Mouse (Mus musculus) MEL (cell line): ENCODE data around the gene Apmap. TPM values are rescaled to one million over a fixed set of nuclear protein-coding genes. Genes with fewer than 3 reads are reported as not detected.

ENCODE experiments used
- DNase-seq: peaks from one replicate; pipeline ENCODE4 v3.0.0; 2011; ENCODE audit warnings: low read depth, low spot score
- H3K27ac ChIP-seq: 2 replicates; pipeline ENCODE4 v1.5.1; 2012; ENCODE audit warnings: low read depth, mild to moderate bottlenecking, control low read depth, low read length, moderate library complexity; ENCODE audit not compliant: control insufficient read depth
- H3K27me3 ChIP-seq, 2 experiments: fragments of 150-350 bp in 1 of 2; sonication (generic) in 1 of 2; 2 replicates each; pipeline ENCODE4 v1.6.1; 2012; ENCODE audit warnings: low read length in 2 of 2, mild to moderate bottlenecking in 2 of 2, improper control_type of control experiment in 1 of 2, moderate library complexity in 1 of 2; ENCODE audit not compliant: insufficient read depth in 2 of 2, control insufficient read depth in 1 of 2
- H3K36me3 ChIP-seq, 2 experiments: 2 replicates each; pipeline ENCODE4 v1.6.1; 2012 to 2014; ENCODE audit warnings: low read length in 2 of 2, improper control_type of control experiment in 1 of 2, inconsistent platforms in 1 of 2, mild to moderate bottlenecking in 1 of 2; ENCODE audit not compliant: insufficient read depth in 2 of 2, control insufficient read depth in 1 of 2
- H3K4me1 ChIP-seq, 2 experiments: fragments of 150-350 bp in 1 of 2; sonication (generic) in 1 of 2; 2 replicates each; pipeline ENCODE4 v1.6.1; 2012; ENCODE audit warnings: low read length in 2 of 2, improper control_type of control experiment in 1 of 2, mild to moderate bottlenecking in 1 of 2; ENCODE audit not compliant: insufficient read depth in 2 of 2, control insufficient read depth in 1 of 2
- H3K4me3 ChIP-seq, 2 experiments: fragments of 150-350 bp in 1 of 2; sonication (generic) in 1 of 2; 2 replicates each; pipeline ENCODE4 v1.5.1; 2012; ENCODE audit warnings: low read depth in 2 of 2, low read length in 2 of 2, mild to moderate bottlenecking in 2 of 2, moderate library complexity in 2 of 2, control low read depth in 1 of 2, improper control_type of control experiment in 1 of 2; ENCODE audit not compliant: control insufficient read depth in 1 of 2, insufficient read depth in 1 of 2
- H3K79me2 ChIP-seq: 2 replicates; pipeline ENCODE4 v1.6.1; 2012; ENCODE audit warnings: mild to moderate bottlenecking, low read length, moderate library complexity; ENCODE audit not compliant: control insufficient read depth, poor library complexity, insufficient read depth
- H3K9ac ChIP-seq: 2 replicates; pipeline ENCODE4 v1.6.1; 2012; ENCODE audit warnings: low read depth, mild to moderate bottlenecking, control low read depth, low read length, moderate library complexity; ENCODE audit not compliant: control insufficient read depth, poor library complexity, severe bottlenecking
- H3K9me3 ChIP-seq: fragments of 150-350 bp; sonication (generic); replicated peaks from 2 replicates; pipeline ENCODE4 v1.6.1; 2012; ENCODE audit warnings: mild to moderate bottlenecking, low read length, improper control_type of control experiment, moderate library complexity; ENCODE audit not compliant: insufficient read depth
- BHLHE40 ChIP-seq: IDR thresholded peaks from 2 replicates; pipeline ENCODE4 v1.6.1; 2012; ENCODE audit warnings: low read depth, mild to moderate bottlenecking, inconsistent platforms, low read length, improper control_type of control experiment, borderline replicate concordance
- ELF1 ChIP-seq: IDR thresholded peaks from 2 replicates; pipeline ENCODE4 v1.6.1; 2014; ENCODE audit warnings: low read depth, mild to moderate bottlenecking, inconsistent platforms, low read length, improper control_type of control experiment, moderate library complexity
- ETS1 ChIP-seq: IDR thresholded peaks from 2 replicates; pipeline ENCODE4 v1.6.1; 2012; ENCODE audit warnings: low read depth, mild to moderate bottlenecking, inconsistent platforms, low read length, improper control_type of control experiment, moderate library complexity
- GATA1 ChIP-seq: IDR thresholded peaks from 2 replicates; pipeline ENCODE4 v1.6.1; 2011; ENCODE audit warnings: low read depth, low read length, improper control_type of control experiment
- HCFC1 ChIP-seq: IDR thresholded peaks from 2 replicates; pipeline ENCODE4 v1.6.1; 2012; ENCODE audit warnings: low read depth, mild to moderate bottlenecking, inconsistent platforms, low read length, improper control_type of control experiment, moderate library complexity
- JUND ChIP-seq: IDR thresholded peaks from 2 replicates; pipeline ENCODE4 v1.6.1; 2011; ENCODE audit warnings: low read depth, mild to moderate bottlenecking, improper control_type of control experiment, low read length
- KAT2A ChIP-seq: conservative IDR thresholded peaks from 2 replicates; pipeline ENCODE4 v1.6.1; 2012; ENCODE audit warnings: low read depth, low read length, improper control_type of control experiment, inconsistent platforms
- MAFK ChIP-seq: IDR thresholded peaks from 2 replicates; pipeline ENCODE4 v1.6.1; 2011; ENCODE audit warnings: low read depth, mild to moderate bottlenecking, low read length, improper control_type of control experiment, borderline replicate concordance
- MAZ ChIP-seq: IDR thresholded peaks from 2 replicates; pipeline ENCODE4 v1.6.1; 2012; ENCODE audit warnings: low read depth, mild to moderate bottlenecking, inconsistent platforms, low read length, improper control_type of control experiment
- MEF2A ChIP-seq: IDR thresholded peaks from 2 replicates; pipeline ENCODE4 v1.6.1; 2014; ENCODE audit warnings: low read depth, mild to moderate bottlenecking, inconsistent platforms, low read length, improper control_type of control experiment; ENCODE audit not compliant: poor library complexity, insufficient replicate concordance, severe bottlenecking; ENCODE audit errors: extremely low read depth
- MXI1 ChIP-seq: IDR thresholded peaks from 2 replicates; pipeline ENCODE4 v1.6.1; 2011; ENCODE audit warnings: mild to moderate bottlenecking, low read depth, low read length, improper control_type of control experiment
- MYB ChIP-seq: IDR thresholded peaks from 2 replicates; pipeline ENCODE4 v1.6.1; 2011; ENCODE audit warnings: mild to moderate bottlenecking, low read depth, low read length, improper control_type of control experiment
- POLR2A ChIP-seq, 2 experiments: IDR thresholded peaks; 2 replicates each; pipeline ENCODE4 v1.6.1; 2011 to 2012; ENCODE audit warnings: low read length in 2 of 2, mild to moderate bottlenecking in 2 of 2, control low read depth in 1 of 2, improper control_type of control experiment in 1 of 2, low read depth in 1 of 2, moderate library complexity in 1 of 2; ENCODE audit not compliant: control insufficient read depth in 1 of 2, insufficient read depth in 1 of 2, poor library complexity in 1 of 2
- POLR2AphosphoS2 ChIP-seq: IDR thresholded peaks from 2 replicates; pipeline ENCODE4 v1.6.1; 2011; ENCODE audit warnings: low read length, improper control_type of control experiment
- POLR2AphosphoS5 ChIP-seq: IDR thresholded peaks from 2 replicates; pipeline ENCODE4 v1.6.1; 2012; ENCODE audit warnings: low read depth, borderline replicate concordance, mild to moderate bottlenecking, inconsistent platforms, low read length, moderate library complexity, mixed read lengths
- SIN3A ChIP-seq: IDR thresholded peaks from 2 replicates; pipeline ENCODE4 v1.6.1; 2012; ENCODE audit warnings: low read length, improper control_type of control experiment, inconsistent platforms
- TAL1 ChIP-seq: IDR thresholded peaks from 2 replicates; pipeline ENCODE4 v1.6.1; 2012; ENCODE audit warnings: mild to moderate bottlenecking, inconsistent platforms, low read length, moderate library complexity, mixed read lengths
- TCF12 ChIP-seq: IDR thresholded peaks from 2 replicates; pipeline ENCODE4 v1.6.1; 2014; ENCODE audit warnings: low read depth, mild to moderate bottlenecking, inconsistent platforms, low read length, improper control_type of control experiment, moderate library complexity
- ZKSCAN1 ChIP-seq: IDR thresholded peaks from 2 replicates; pipeline ENCODE4 v1.6.1; 2012; ENCODE audit warnings: low read depth, mild to moderate bottlenecking, inconsistent platforms, low read length, improper control_type of control experiment, moderate library complexity
- ZMIZ1 ChIP-seq: IDR thresholded peaks from 2 replicates; pipeline ENCODE4 v1.6.1; 2012; ENCODE audit warnings: low read depth, mild to moderate bottlenecking, inconsistent platforms, low read length, improper control_type of control experiment, moderate library complexity
- ZNF384 ChIP-seq: IDR thresholded peaks from 2 replicates; pipeline ENCODE4 v1.6.1; 2012; ENCODE audit warnings: low read depth, mild to moderate bottlenecking, inconsistent platforms, low read length, improper control_type of control experiment
- polyA plus RNA-seq, 2 experiments: library from polyadenylated mRNA; stranded (reverse) in 1 of 2; unstranded in 1 of 2; fragments of >175 nt in 1 of 2; fragments of >200 nt in 1 of 2; gene quantifications; 2 replicates each; pipeline versions ENCODE4 v1.2.1 to v1.2.4; 2012; ENCODE audit warnings: low replicate concordance in 2 of 2, low read depth in 1 of 2; ENCODE audit not compliant: insufficient read length in 2 of 2, insufficient read depth in 1 of 2, missing spikeins in 1 of 2
- total RNA-seq: library from RNA; depleted of rRNA; stranded (reverse); fragments of 300-350 nt; gene quantifications from 2 replicates; pipeline ENCODE4 v1.2.3, GENCODE M21; 2012

The Apmap gene
- total and polyA plus RNA-seq, 3 experiments: 26.4 to 29.4 TPM; not detected in 1

DNA sequence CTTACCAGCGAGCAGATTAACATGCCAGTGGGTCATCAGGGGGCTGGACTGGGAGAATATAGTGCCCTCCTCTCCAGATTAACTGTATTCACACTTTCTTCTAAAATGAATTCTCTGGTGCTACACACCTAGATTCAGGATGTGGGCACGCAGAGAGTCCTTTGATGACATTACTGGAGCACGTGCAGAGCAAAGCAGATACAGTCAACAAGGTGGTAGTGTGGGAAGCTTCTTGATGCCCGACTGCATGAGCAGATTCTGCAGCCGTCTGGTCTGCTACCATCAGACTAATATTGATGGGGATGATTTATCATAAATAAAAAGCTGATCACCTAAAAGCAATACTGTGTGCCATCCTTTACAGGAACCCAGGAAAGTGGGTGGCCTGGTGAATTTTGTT is 29.8 kb downstream of the Apmap start:
- Histone ChIP-seq H3K9me3 (no peaks in the 10 kb centered on the region), H3K4me3 (no peak overlapping the region), H3K79me2 (no peaks in the 10 kb centered on the region), H3K9ac (no peak overlapping the region), H3K36me3 (no peaks in the 10 kb centered on the region; a peak in 1 of 4 replicates), H3K4me1 (no peaks in the 10 kb centered on the region), H3K27me3 (no peaks in the 10 kb centered on the region), H3K27ac (no peak overlapping the region)
- no peak for DNase-seq
- TF ChIP-seq MAZ: no peak
- no peak for TF ChIP-seq ZNF384
- TF ChIP-seq TAL1: no peak
- no peak for TF ChIP-seq KAT2A
- TF ChIP-seq MXI1: no peak
- TF ChIP-seq MEF2A: no peak
- no peak for TF ChIP-seq HCFC1
- no peak for TF ChIP-seq ELF1
- no peak for TF ChIP-seq TCF12

DNA sequence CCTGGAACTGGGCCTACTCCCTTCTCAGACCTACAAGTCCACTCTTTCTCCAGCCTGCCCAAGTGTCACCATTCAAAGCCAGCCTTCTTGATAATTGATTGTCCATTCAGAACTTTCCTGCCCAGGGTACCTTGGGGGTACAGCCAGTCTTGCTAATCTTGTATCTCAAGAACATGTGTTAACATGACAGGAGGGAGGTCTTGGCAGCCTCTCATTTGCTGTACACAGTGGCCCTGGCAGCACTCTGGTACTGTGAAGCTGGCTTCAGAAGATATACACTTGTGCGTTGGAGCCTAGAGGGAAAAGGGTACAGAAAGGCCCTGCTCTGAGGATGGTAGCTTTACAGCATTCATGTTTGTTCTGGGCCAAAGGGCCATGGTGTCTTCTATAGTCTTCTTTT is 32.1 kb downstream of the Apmap start:
- Histone ChIP-seq H3K9me3 (no peaks in the 10 kb centered on the region), H3K79me2 (no peaks in the 10 kb centered on the region), H3K4me1 (peaks cover 6 to 9% of the 10 kb centered on the region in 2 experiments), H3K36me3 (peaks cover 0 to 7% of the 10 kb centered on the region in 2 experiments; a peak in 3 of 4 replicates), H3K4me3 (no peak overlapping the region), H3K27ac (no peak overlapping the region), H3K27me3 (no peaks in the 10 kb centered on the region), H3K9ac (no peak overlapping the region)
- DNase-seq: no peak
- TF ChIP-seq ZMIZ1: no peak
- no peak for TF ChIP-seq ETS1
- TF ChIP-seq ZKSCAN1: no peak
- no peak for TF ChIP-seq ZNF384
- TF ChIP-seq POLR2AphosphoS2: no peak
- no peak for TF ChIP-seq POLR2AphosphoS5
- no peak for TF ChIP-seq MYB
- TF ChIP-seq SIN3A: no peak
- TF ChIP-seq BHLHE40: no peak
- no peak for TF ChIP-seq GATA1
- no peak for TF ChIP-seq TCF12
- TF ChIP-seq KAT2A: no peak
- TF ChIP-seq JUND: no peak
- TF ChIP-seq MXI1: no peak
- TF ChIP-seq POLR2A (IDR thresholded peaks at IDR 0.05; ENCODE audit: control insufficient read depth in 1 of 2, insufficient read depth in 1 of 2, low read depth in 1 of 2, low read length in 2 of 2, poor library complexity in 1 of 2): no peak
- TF ChIP-seq MAZ: no peak
- no peak for TF ChIP-seq MAFK
